Mouse (Mus musculus): ENCODE measurements around the gene Pde1a. TPM values are rescaled to one million over a fixed set of nuclear protein-coding genes. Genes with fewer than 3 reads are reported as not detected.
"Not testable (repeated sequence)": the region's sequence is repeated elsewhere in the genome, so short reads cannot be mapped to it uniquely, and the experiment has no call there.

Gene Pde1a
- polyA plus RNA-seq, 1 experiment from 2014 or later, result 5.9 TPM

DNA sequence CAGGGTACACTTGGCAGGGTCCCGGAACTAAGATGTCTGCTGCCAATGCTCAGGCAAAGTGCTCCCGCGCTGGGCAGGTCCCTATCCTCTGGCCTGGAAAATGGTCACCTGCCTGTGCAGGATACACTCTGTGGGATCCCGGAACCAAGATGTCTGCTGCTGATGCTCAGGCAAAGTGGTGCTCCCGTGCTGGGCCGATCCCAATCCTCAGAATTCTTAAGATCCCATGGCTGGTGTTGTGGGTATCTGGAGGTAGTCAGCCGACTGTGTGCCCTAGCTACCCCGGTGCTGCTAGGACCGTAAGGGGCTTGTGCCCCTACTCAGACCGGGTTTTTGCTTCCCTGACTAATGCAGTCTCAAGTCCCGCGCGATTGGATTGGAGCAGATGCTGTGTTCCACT, 281.9 kb downstream of the Pde1a start:
- not testable (repeated sequence) for H3K4me2 ChIP-seq; ATAC-seq; H3K36me3 ChIP-seq (ENCODE audit: poor library complexity, severe bottlenecking); H3K27me3 ChIP-seq; H3K9ac ChIP-seq; H3K27ac ChIP-seq; H3K4me3 ChIP-seq; H3K4me1 ChIP-seq; H3K9me3 ChIP-seq (replicated peaks)
- 91% methylated on average over 13 of the region's 13 CpGs for WGBS

DNA sequence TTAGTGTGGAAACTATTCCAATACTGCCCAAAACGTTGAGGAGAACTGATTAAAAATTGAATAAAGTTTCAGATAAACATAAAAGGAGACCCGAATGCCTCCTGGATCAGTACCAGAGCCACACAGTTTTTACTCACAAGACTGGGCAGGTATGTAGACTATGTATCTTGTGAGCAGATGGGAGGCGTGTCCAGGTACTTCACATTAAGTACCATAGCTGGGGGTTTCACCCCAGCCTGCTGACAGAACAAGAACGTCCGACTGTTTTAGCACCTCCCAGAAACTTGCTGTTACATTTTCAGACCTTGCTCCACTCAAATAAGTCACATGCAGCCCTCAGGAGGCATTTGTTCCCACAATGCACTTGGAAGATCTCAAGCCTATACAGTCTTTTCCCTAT, 289.7 kb downstream of the Pde1a start:
- ATAC-seq, result no peak
- Histone ChIP-seq H3K4me3 (no peak overlapping the region), H3K4me1 (no peaks in the 10 kb centered on the region), H3K4me2 (no peak overlapping the region), H3K9ac (no peak overlapping the region), H3K27me3 (no peaks in the 10 kb centered on the region), H3K27ac (no peak overlapping the region), H3K36me3 (ENCODE audit: poor library complexity, severe bottlenecking) (no peaks in the 10 kb centered on the region), H3K9me3 (replicated peaks) (no peaks in the 10 kb centered on the region)
- 74% methylated on average over 5 of the region's 5 CpGs for WGBS

DNA sequence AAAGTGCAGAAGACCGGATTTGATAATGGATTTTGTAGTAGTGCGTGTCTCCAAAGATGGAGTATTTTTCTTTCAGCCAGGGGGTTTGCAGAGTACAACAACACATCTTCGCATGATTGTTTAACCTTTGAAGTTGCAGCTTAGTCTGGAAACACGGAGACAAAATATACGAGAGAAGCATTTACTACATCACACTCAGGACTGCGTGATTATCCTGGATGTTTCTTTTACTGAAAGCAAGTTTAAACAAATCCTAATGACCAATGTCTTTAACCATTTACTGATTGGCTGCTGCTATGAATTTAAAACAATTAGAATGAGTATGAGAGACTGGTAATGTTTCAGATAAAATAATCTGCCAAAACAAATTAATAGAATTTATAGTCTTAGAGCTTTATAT, 290.2 kb downstream of the Pde1a start:
- 87% methylated on average over 6 of the region's 6 CpGs for WGBS
- Histone ChIP-seq H3K27ac (no peak overlapping the region), H3K9me3 (replicated peaks) (no peaks in the 10 kb centered on the region)

DNA sequence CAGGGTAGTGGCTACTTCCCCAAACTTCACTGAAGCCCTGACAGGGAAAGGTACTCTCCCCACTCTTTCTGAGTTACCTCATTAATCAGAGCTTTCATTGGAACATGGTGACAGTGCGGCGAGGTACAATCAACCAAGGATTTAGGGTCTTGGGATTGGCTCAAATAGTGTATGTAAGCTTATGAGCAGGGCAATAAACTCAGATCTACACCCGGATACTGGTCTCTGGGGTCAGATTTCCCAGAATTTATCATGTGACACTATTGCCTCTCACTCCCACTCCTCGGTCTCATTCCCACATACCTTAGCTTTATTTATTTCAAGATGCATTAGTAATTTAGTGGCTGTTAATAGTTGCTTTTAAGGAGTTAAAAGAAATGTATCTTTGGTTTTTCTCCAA, 303.4 kb downstream of the Pde1a start:
- Histone ChIP-seq H3K9ac (no peak overlapping the region), H3K4me1 (no peaks in the 10 kb centered on the region), H3K4me2 (no peak overlapping the region), H3K4me3 (no peak overlapping the region), H3K27me3 (no peaks in the 10 kb centered on the region), H3K36me3 (ENCODE audit: poor library complexity, severe bottlenecking) (no peaks in the 10 kb centered on the region), H3K27ac (no peak overlapping the region), H3K9me3 (replicated peaks) (no peaks in the 10 kb centered on the region)
- WGBS, result 94% methylated on average over 4 of the region's 4 CpGs
- ATAC-seq, result no peak

More for the DNA sequence above, 290.2 kb downstream of the Pde1a start:
- Histone ChIP-seq H3K9ac (no peak overlapping the region), H3K36me3 (ENCODE audit: poor library complexity, severe bottlenecking) (no peaks in the 10 kb centered on the region), H3K4me2 (no peak overlapping the region), H3K4me1 (no peaks in the 10 kb centered on the region), H3K27me3 (no peaks in the 10 kb centered on the region), H3K4me3 (no peak overlapping the region)
- no peak for ATAC-seq

DNA sequence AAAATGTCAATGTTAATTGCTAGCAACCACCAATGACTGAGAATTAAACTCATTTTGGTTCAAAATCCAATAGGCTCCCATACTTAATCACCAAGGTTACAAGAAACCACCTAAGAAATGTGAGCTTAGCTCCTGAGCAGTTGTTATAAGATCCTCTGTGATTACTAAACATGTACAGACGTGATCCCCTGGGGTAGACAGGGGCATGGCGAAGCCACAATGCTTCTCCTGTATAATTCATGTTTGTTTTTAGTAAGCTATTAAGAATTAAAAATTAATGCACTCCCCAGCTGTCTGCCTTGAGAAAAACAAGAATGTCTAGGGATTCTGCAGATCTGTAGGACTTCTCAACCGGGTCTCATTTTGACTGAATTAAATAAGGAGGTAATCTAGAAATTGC, 309.7 kb downstream of the Pde1a start:
- H3K9ac ChIP-seq, result no peak overlapping the region
- no peak overlapping the region for H3K4me3 ChIP-seq
- no peaks in the 10 kb centered on the region for H3K36me3 ChIP-seq (ENCODE audit: poor library complexity, severe bottlenecking)
- no peak overlapping the region for H3K27ac ChIP-seq
- no peaks in the 10 kb centered on the region for H3K4me1 ChIP-seq
- H3K9me3 ChIP-seq (replicated peaks), result no peaks in the 10 kb centered on the region
- WGBS, result 72% methylated on average over 3 of the region's 3 CpGs
- H3K4me2 ChIP-seq, result no peak overlapping the region
- ATAC-seq, result no peak
- no peaks in the 10 kb centered on the region for H3K27me3 ChIP-seq

DNA sequence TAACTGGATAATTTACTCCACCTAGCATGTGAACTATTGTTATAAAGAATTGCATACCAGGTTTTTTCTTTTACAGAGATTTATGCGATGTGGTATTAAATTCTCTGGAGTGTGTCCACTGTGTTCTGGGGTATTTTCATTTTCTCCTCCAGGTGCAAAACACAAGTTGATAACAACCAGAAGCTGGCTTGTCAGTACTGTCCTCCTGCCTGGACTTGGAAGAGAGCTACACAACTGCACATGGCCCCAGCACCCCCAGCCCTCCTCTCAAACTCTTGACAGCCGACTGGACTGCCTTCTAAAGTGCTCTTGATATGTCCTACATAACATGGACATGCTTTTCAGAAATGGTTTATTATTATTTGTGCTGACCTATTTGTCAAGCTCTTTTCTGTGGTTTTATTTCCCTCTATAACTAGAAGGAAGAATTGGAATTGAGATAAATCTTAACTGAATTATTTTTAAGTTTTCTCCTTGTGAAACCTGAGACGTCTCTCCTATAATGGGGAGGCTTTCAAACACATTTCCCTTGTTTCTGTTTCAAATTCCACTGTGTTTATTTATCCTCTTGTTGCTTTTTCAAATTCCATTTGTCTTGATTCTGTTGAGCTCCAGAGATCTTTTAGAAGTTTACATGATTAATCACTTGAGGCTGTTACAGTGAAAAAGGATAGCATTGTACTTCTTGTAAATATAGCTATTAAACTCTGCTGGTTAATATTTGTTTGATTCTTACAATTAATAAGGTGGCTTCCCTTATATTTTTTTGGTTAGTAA, 313.4 kb downstream of the Pde1a start:
- Histone ChIP-seq H3K4me2 (no peak overlapping the region), H3K9me3 (replicated peaks) (no peaks in the 10 kb centered on the region), H3K36me3 (ENCODE audit: poor library complexity, severe bottlenecking) (no peaks in the 10 kb centered on the region), H3K27ac (no peak overlapping the region), H3K4me1 (no peaks in the 10 kb centered on the region), H3K9ac (no peak overlapping the region), H3K27me3 (no peaks in the 10 kb centered on the region), H3K4me3 (no peak overlapping the region)
- ATAC-seq, result no peak
- 76% methylated on average over 3 of the region's 3 CpGs for WGBS

DNA sequence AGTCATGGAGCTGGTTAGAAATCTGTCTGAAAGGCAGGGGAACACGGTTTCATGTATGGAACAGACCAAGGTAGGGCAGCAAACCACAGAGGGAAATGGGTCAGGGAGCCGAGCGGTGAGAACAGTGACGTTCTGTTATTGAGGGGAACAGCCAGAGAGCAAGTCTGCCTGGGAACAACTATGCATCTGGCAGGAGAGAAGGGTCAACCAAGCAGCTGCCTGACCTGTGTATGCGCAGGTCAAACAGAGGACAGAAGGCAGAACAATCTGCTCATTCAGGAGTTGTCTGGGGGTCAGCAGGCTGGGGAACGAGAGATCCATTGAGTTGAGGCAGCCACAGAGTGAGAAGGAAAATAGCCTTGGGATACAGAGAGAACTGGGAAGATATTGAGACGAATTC, 330.6 kb downstream of the Pde1a start:
- WGBS, result 38% methylated on average over 7 of the region's 7 CpGs
- Histone ChIP-seq H3K4me1 (no peaks in the 10 kb centered on the region), H3K36me3 (ENCODE audit: poor library complexity, severe bottlenecking) (no peaks in the 10 kb centered on the region), H3K4me3 (no peak overlapping the region), H3K9me3 (replicated peaks) (no peaks in the 10 kb centered on the region), H3K4me2 (no peak overlapping the region), H3K27ac (no peak overlapping the region), H3K9ac (no peak overlapping the region), H3K27me3 (no peaks in the 10 kb centered on the region)
- ATAC-seq, result no peak

DNA sequence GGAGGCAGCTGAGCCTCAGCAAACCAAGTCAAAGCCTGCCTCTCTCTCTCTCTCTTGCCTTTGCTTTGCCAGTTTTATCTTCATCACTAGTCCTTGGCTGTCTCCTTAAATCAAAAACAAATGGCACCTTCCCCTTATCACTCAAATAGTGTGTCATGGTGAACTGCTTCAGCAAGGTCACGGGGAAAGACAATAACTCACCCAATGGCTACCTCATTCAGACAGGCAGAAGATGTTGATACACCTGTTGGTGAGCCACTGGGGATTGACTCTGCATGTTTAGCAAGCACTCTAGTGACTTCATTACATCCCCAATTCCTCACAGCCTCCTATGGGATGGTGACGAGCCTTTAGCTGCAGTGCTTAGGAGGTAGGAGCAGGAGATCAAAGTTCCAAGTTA, 331.8 kb downstream of the Pde1a start:
- Histone ChIP-seq H3K36me3 (ENCODE audit: poor library complexity, severe bottlenecking) (no peaks in the 10 kb centered on the region), H3K27ac (no peak overlapping the region), H3K9me3 (replicated peaks) (no peaks in the 10 kb centered on the region), H3K4me2 (no peak overlapping the region), H3K4me3 (no peak overlapping the region), H3K4me1 (no peaks in the 10 kb centered on the region), H3K9ac (no peak overlapping the region), H3K27me3 (no peaks in the 10 kb centered on the region)
- ATAC-seq, result no peak
- 66% methylated on average over 2 of the region's 2 CpGs for WGBS

DNA sequence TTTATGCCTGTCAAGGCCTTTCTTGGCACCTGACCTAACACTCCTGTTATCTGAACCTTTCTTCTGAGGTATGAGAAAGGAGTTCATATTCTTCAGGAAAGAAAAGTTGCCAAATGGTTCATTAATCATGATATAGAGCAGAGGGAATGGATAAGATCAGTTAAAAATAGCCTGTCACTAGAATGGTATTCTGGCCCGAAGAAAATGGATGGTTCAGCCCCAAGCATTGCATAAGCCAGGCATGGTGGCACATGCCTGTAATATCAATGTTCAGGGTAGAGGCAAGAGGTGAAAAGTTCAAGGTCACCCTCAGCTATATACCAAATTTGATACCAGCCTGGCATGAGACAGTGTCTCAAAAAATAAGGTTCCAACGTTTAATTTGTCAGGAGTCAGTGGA, 336.1 kb downstream of the Pde1a start:
- Histone ChIP-seq H3K27ac (no peak overlapping the region), H3K36me3 (ENCODE audit: poor library complexity, severe bottlenecking) (no peaks in the 10 kb centered on the region), H3K4me1 (no peaks in the 10 kb centered on the region), H3K4me2 (no peak overlapping the region), H3K9ac (no peak overlapping the region), H3K9me3 (replicated peaks) (no peaks in the 10 kb centered on the region), H3K27me3 (no peaks in the 10 kb centered on the region), H3K4me3 (no peak overlapping the region)
- WGBS, result 91% methylated on average over 2 of the region's 2 CpGs
- ATAC-seq, result no peak

DNA sequence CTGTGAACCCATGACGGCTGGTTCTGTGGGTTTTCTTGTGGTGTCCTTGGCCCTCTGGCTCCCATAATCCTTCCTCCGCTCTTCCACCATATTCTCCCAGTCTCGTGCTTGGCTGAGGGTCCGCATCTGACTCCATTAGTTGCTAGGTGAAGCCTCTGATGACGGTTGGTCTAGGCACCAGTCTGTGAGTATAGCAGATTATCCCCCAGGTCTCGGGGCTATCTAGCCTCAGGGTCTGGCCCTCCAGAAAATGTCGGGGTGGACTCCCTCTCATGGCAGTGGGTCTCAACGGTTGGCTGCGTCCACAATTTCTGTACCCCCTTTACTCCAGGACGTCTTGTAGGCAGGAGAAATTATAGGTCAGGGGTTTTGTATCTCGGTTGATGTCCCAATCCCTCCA, 342.8 kb downstream of the Pde1a start:
- Histone ChIP-seq H3K4me3 (no peak overlapping the region), H3K4me2 (no peak overlapping the region), H3K27ac (no peak overlapping the region), H3K9me3 (replicated peaks) (no peaks in the 10 kb centered on the region), H3K27me3 (no peaks in the 10 kb centered on the region), H3K36me3 (ENCODE audit: poor library complexity, severe bottlenecking) (no peaks in the 10 kb centered on the region), H3K9ac (no peak overlapping the region), H3K4me1 (no peaks in the 10 kb centered on the region)
- WGBS, result 95% methylated on average over 11 of the region's 11 CpGs
- ATAC-seq, result no peak

DNA sequence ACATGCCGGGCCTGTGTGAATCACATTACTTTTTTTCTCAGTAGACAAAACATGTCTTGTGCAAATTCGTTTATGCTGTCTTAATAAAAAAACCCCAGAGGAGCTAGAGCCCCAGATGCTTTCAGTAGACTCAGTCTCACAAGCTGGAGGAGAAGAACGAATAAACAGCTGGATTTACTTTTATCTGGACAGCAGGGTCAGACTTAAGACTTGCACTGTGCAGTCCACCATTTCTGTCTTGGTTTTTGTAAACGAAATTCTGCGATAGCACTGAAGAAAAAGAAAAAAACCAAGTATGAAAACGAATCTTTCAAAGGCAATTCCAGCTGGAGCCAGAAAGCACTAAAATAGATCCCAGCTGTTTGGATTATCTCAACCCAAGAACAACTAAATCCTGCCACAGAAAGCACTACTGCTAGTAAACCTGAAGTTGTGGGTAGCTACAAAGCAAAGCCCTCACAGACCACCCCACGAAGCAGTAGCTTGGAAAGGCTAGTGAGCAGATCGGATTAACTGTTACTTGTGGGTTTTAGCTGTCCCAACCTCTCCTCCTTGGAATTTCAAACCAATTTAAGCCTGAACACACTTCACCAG, 343.6 kb downstream of the Pde1a start:
- Histone ChIP-seq H3K27me3 (no peaks in the 10 kb centered on the region), H3K9ac (no peak overlapping the region), H3K4me3 (no peak overlapping the region), H3K27ac (no peak overlapping the region), H3K9me3 (replicated peaks) (no peaks in the 10 kb centered on the region), H3K36me3 (ENCODE audit: poor library complexity, severe bottlenecking) (no peaks in the 10 kb centered on the region), H3K4me2 (no peak overlapping the region), H3K4me1 (no peaks in the 10 kb centered on the region)
- 69% methylated on average over 8 of the region's 8 CpGs for WGBS
- no peak for ATAC-seq
